Mouse (Mus musculus): ENCODE data around the gene Mb.

GRCm38 (mm10) chr15:77080684-77081254 lies 30.3 kb upstream of the Mb start:
- TF ChIP-seq CTCF (IDR thresholded peaks at IDR 0.05; ENCODE audit: insufficient read depth, low read depth, low read length) (no peak), POLR2A (IDR thresholded peaks at IDR 0.05; ENCODE audit: insufficient read depth, low read depth, low read length) (no peak)

All from olfactory bulb, adult 2 months (tissue).